Mouse (Mus musculus): ENCODE measurements around the gene Me1.

The Me1 gene

GRCm38 (mm10) chr9:86708921-86709320 is 13.2 kb upstream of the Me1 start:
- DNase-seq (ENCODE audit: low read depth, low spot score): no peak

- no peak for DNase-seq (ENCODE audit: low read depth, low spot score)
Measured at GRCm38 (mm10) chr9:86707431-86707830, 11.7 kb upstream of the Me1 start.

- peak; percentile 21 for DNase-seq (ENCODE audit: low read depth, low spot score)
Measured at GRCm38 (mm10) chr9:86701844-86702243, 6.1 kb upstream of the Me1 start.

- no peak for DNase-seq (ENCODE audit: low read depth, low spot score)
Measured at GRCm38 (mm10) chr9:86701264-86701663, 5.5 kb upstream of the Me1 start.

- DNase-seq (ENCODE audit: low read depth, low spot score): peak; percentile 13
Measured at GRCm38 (mm10) chr9:86695199-86695817, 445 bp downstream of the Me1 start.

- no peak for DNase-seq (ENCODE audit: low read depth, low spot score)
Measured at GRCm38 (mm10) chr9:86694644-86695043, 1.1 kb downstream of the Me1 start.

GRCm38 (mm10) chr9:86693935-86694334 is 1.8 kb downstream of the Me1 start:
- DNase-seq (ENCODE audit: low read depth, low spot score): no peak

GRCm38 (mm10) chr9:86692676-86693075 is 3.1 kb downstream of the Me1 start:
- DNase-seq (ENCODE audit: low read depth, low spot score): peak; percentile 23

- no peak for DNase-seq (ENCODE audit: low read depth, low spot score)
Measured at GRCm38 (mm10) chr9:86692251-86692650, 3.5 kb downstream of the Me1 start.

- no peak for DNase-seq (ENCODE audit: low read depth, low spot score)
Measured at GRCm38 (mm10) chr9:86691101-86691500, 4.7 kb downstream of the Me1 start.

- DNase-seq (ENCODE audit: low read depth, low spot score): no peak
Measured at GRCm38 (mm10) chr9:86683713-86684209, 12.0 kb downstream of the Me1 start.

GRCm38 (mm10) chr9:86682844-86683243 is 12.9 kb downstream of the Me1 start:
- no peak for DNase-seq (ENCODE audit: low read depth, low spot score)

GRCm38 (mm10) chr9:86682278-86682677 is 13.5 kb downstream of the Me1 start:
- no peak for DNase-seq (ENCODE audit: low read depth, low spot score)

- no peak for DNase-seq (ENCODE audit: low read depth, low spot score)
Measured at GRCm38 (mm10) chr9:86680431-86680830, 15.3 kb downstream of the Me1 start.

GRCm38 (mm10) chr9:86679843-86680417 is 15.8 kb downstream of the Me1 start:
- no peak for DNase-seq (ENCODE audit: low read depth, low spot score)

- DNase-seq (ENCODE audit: low read depth, low spot score): no peak
Measured at GRCm38 (mm10) chr9:86676246-86676645, 19.5 kb downstream of the Me1 start.

- no peak for DNase-seq (ENCODE audit: low read depth, low spot score)
Measured at GRCm38 (mm10) chr9:86675426-86675825, 20.3 kb downstream of the Me1 start.

- DNase-seq (ENCODE audit: low read depth, low spot score): no peak
Measured at GRCm38 (mm10) chr9:86672907-86673472, 22.8 kb downstream of the Me1 start.

GRCm38 (mm10) chr9:86668590-86669252 is 27.0 kb downstream of the Me1 start:
- no peak for DNase-seq (ENCODE audit: low read depth, low spot score)

GRCm38 (mm10) chr9:86667138-86667750 is 28.5 kb downstream of the Me1 start:
- no peak for DNase-seq (ENCODE audit: low read depth, low spot score)

GRCm38 (mm10) chr9:86661679-86662078 is 34.1 kb downstream of the Me1 start:
- DNase-seq (ENCODE audit: low read depth, low spot score): peak; percentile 83

GRCm38 (mm10) chr9:86661266-86661665 is 34.5 kb downstream of the Me1 start:
- DNase-seq (ENCODE audit: low read depth, low spot score): no peak
